Mouse (Mus musculus): ENCODE measurements around the gene Pdgfc. TPM values are rescaled to one million over a fixed set of nuclear protein-coding genes. Genes with fewer than 3 reads are reported as not detected.

Pdgfc gene
- polyA plus RNA-seq, 1 experiment from 2014 or later = 7.7 TPM

GRCm38 (mm10) chr3:81054074-81054473 lies 17.9 kb downstream of the Pdgfc start:
- DNase-seq (ENCODE audit: low spot score) = no peak
- H3K4me1 ChIP-seq = peaks cover 25% of the 10 kb centered on the region
- H3K9me3 ChIP-seq (replicated peaks) = no peaks in the 10 kb centered on the region
- no peak overlapping the region for H3K27ac ChIP-seq (replicated peaks)
- no peak overlapping the region for H3K4me3 ChIP-seq
- H3K27me3 ChIP-seq (ENCODE audit: low read depth, poor library complexity, severe bottlenecking) = no peaks in the 10 kb centered on the region
- H3K36me3 ChIP-seq = no peaks in the 10 kb centered on the region

GRCm38 (mm10) chr3:81057719-81058118 lies 21.5 kb downstream of the Pdgfc start:
- DNase-seq (ENCODE audit: low spot score) = no peak
- Histone ChIP-seq H3K27me3 (ENCODE audit: low read depth, poor library complexity, severe bottlenecking) (no peaks in the 10 kb centered on the region), H3K4me3 (no peak overlapping the region), H3K9me3 (replicated peaks) (no peaks in the 10 kb centered on the region), H3K27ac (replicated peaks) (peak overlapping the region; percentile 57; the same call in 1 of the 2 replicates), H3K4me1 (peaks cover 18% of the 10 kb centered on the region), H3K36me3 (no peaks in the 10 kb centered on the region)
- WGBS = 68% methylated on average over 1 of the region's 1 CpGs

- no peaks in the 10 kb centered on the region for H3K36me3 ChIP-seq
- H3K4me1 ChIP-seq = peaks cover 13% of the 10 kb centered on the region
- no peak overlapping the region for H3K4me3 ChIP-seq
- no peaks in the 10 kb centered on the region for H3K27me3 ChIP-seq (ENCODE audit: low read depth, poor library complexity, severe bottlenecking)
- H3K27ac ChIP-seq (replicated peaks) = peak overlapping the region; percentile 57; the same call in 1 of the 2 replicates
- DNase-seq (ENCODE audit: low spot score) = no peak
- H3K9me3 ChIP-seq (replicated peaks) = no peaks in the 10 kb centered on the region
- 60% methylated on average over 4 of the region's 4 CpGs for WGBS
These were observed 22.4 kb downstream of the Pdgfc start for GRCm38 (mm10) chr3:81058527-81059031.

GRCm38 (mm10) chr3:81068550-81068949 lies 32.3 kb downstream of the Pdgfc start:
- H3K4me1 ChIP-seq = peaks cover 7% of the 10 kb centered on the region; the same call in 1 of the 2 replicates
- no peaks in the 10 kb centered on the region for H3K27me3 ChIP-seq (ENCODE audit: low read depth, poor library complexity, severe bottlenecking)
- H3K36me3 ChIP-seq = no peaks in the 10 kb centered on the region
- no peak for DNase-seq (ENCODE audit: low spot score)
- 51% methylated on average over 2 of the region's 2 CpGs for WGBS
- no peak overlapping the region for H3K27ac ChIP-seq (replicated peaks)
- no peak overlapping the region for H3K4me3 ChIP-seq
- H3K9me3 ChIP-seq (replicated peaks) = no peaks in the 10 kb centered on the region

- Histone ChIP-seq H3K4me1 (peaks cover 21% of the 10 kb centered on the region), H3K36me3 (no peaks in the 10 kb centered on the region)
These were observed 64.9 kb downstream of the Pdgfc start for GRCm38 (mm10) chr3:81101136-81101535.

GRCm38 (mm10) chr3:81102158-81102876 lies 66.1 kb downstream of the Pdgfc start:
- Histone ChIP-seq H3K9me3 (replicated peaks) (no peaks in the 10 kb centered on the region), H3K4me1 (peaks cover 21% of the 10 kb centered on the region), H3K27ac (replicated peaks) (0 out of 2 replicates have a peak overlapping the region, but pooled peaks have one; percentile 2), H3K36me3 (no peaks in the 10 kb centered on the region), H3K27me3 (ENCODE audit: low read depth, poor library complexity, severe bottlenecking) (no peaks in the 10 kb centered on the region), H3K4me3 (no peak overlapping the region)
- DNase-seq (ENCODE audit: low spot score) = peak; percentile 20
- WGBS = 47% methylated on average over 3 of the region's 3 CpGs

More at GRCm38 (mm10) chr3:81101136-81101535, 64.9 kb downstream of the Pdgfc start:
- no peaks in the 10 kb centered on the region for H3K9me3 ChIP-seq (replicated peaks)
- no peak overlapping the region for H3K27ac ChIP-seq (replicated peaks)
- no peak overlapping the region for H3K4me3 ChIP-seq
- DNase-seq (ENCODE audit: low spot score) = no peak
- WGBS = 85% methylated on average over 1 of the region's 1 CpGs
- H3K27me3 ChIP-seq (ENCODE audit: low read depth, poor library complexity, severe bottlenecking) = no peaks in the 10 kb centered on the region

GRCm38 (mm10) chr3:81102877-81103420 lies 66.7 kb downstream of the Pdgfc start:
- Histone ChIP-seq H3K9me3 (replicated peaks) (no peaks in the 10 kb centered on the region), H3K36me3 (no peaks in the 10 kb centered on the region), H3K4me3 (no peak overlapping the region), H3K27me3 (ENCODE audit: low read depth, poor library complexity, severe bottlenecking) (no peaks in the 10 kb centered on the region), H3K4me1 (peaks cover 21% of the 10 kb centered on the region), H3K27ac (replicated peaks) (no peak overlapping the region)
- WGBS = 70% methylated on average over 5 of the region's 5 CpGs
- DNase-seq (ENCODE audit: low spot score) = no peak

GRCm38 (mm10) chr3:81107515-81107914 lies 71.3 kb downstream of the Pdgfc start:
- no peaks in the 10 kb centered on the region for H3K9me3 ChIP-seq (replicated peaks)
- DNase-seq (ENCODE audit: low spot score) = no peak
- no peak overlapping the region for H3K4me3 ChIP-seq
- no peak overlapping the region for H3K27ac ChIP-seq (replicated peaks)
- no peaks in the 10 kb centered on the region for H3K36me3 ChIP-seq
- WGBS = 67% methylated on average over 1 of the region's 1 CpGs
- H3K4me1 ChIP-seq = peaks cover 8% of the 10 kb centered on the region
- H3K27me3 ChIP-seq (ENCODE audit: low read depth, poor library complexity, severe bottlenecking) = no peaks in the 10 kb centered on the region

GRCm38 (mm10) chr3:81110968-81111367 lies 74.8 kb downstream of the Pdgfc start:
- Histone ChIP-seq H3K36me3 (no peaks in the 10 kb centered on the region), H3K4me3 (no peak overlapping the region), H3K27ac (replicated peaks) (no peak overlapping the region), H3K9me3 (replicated peaks) (no peaks in the 10 kb centered on the region), H3K4me1 (no peaks in the 10 kb centered on the region), H3K27me3 (ENCODE audit: low read depth, poor library complexity, severe bottlenecking) (no peaks in the 10 kb centered on the region)
- DNase-seq (ENCODE audit: low spot score) = no peak
- 93% methylated on average over 1 of the region's 1 CpGs for WGBS

GRCm38 (mm10) chr3:81112892-81113291 lies 76.7 kb downstream of the Pdgfc start:
- Histone ChIP-seq H3K27me3 (ENCODE audit: low read depth, poor library complexity, severe bottlenecking) (no peaks in the 10 kb centered on the region), H3K27ac (replicated peaks) (no peak overlapping the region), H3K9me3 (replicated peaks) (no peaks in the 10 kb centered on the region), H3K36me3 (no peaks in the 10 kb centered on the region), H3K4me1 (no peaks in the 10 kb centered on the region), H3K4me3 (no peak overlapping the region)
- no peak for DNase-seq (ENCODE audit: low spot score)
- 92% methylated on average over 3 of the region's 3 CpGs for WGBS

- 87% methylated on average over 1 of the region's 1 CpGs for WGBS
- Histone ChIP-seq H3K4me1 (peaks cover 4% of the 10 kb centered on the region; the same call in 1 of the 2 replicates), H3K4me3 (no peak overlapping the region), H3K9me3 (replicated peaks) (no peaks in the 10 kb centered on the region), H3K27me3 (ENCODE audit: low read depth, poor library complexity, severe bottlenecking) (no peaks in the 10 kb centered on the region), H3K27ac (replicated peaks) (no peak overlapping the region), H3K36me3 (no peaks in the 10 kb centered on the region)
- DNase-seq (ENCODE audit: low spot score) = no peak
These were observed 84.4 kb downstream of the Pdgfc start for GRCm38 (mm10) chr3:81120664-81121063.

GRCm38 (mm10) chr3:81121731-81122130 lies 85.5 kb downstream of the Pdgfc start:
- Histone ChIP-seq H3K27ac (replicated peaks) (no peak overlapping the region), H3K4me3 (no peak overlapping the region), H3K27me3 (ENCODE audit: low read depth, poor library complexity, severe bottlenecking) (no peaks in the 10 kb centered on the region), H3K4me1 (peaks cover 8% of the 10 kb centered on the region), H3K9me3 (replicated peaks) (no peaks in the 10 kb centered on the region), H3K36me3 (no peaks in the 10 kb centered on the region)
- 74% methylated on average over 1 of the region's 1 CpGs for WGBS
- DNase-seq (ENCODE audit: low spot score) = no peak

- WGBS = 76% methylated on average over 3 of the region's 3 CpGs
- no peaks in the 10 kb centered on the region for H3K36me3 ChIP-seq
- peaks cover 12% of the 10 kb centered on the region for H3K4me1 ChIP-seq
- no peak overlapping the region for H3K27ac ChIP-seq (replicated peaks)
- no peaks in the 10 kb centered on the region for H3K27me3 ChIP-seq (ENCODE audit: low read depth, poor library complexity, severe bottlenecking)
- DNase-seq (ENCODE audit: low spot score) = no peak
- no peak overlapping the region for H3K4me3 ChIP-seq
- H3K9me3 ChIP-seq (replicated peaks) = no peaks in the 10 kb centered on the region
These were observed 87.2 kb downstream of the Pdgfc start for GRCm38 (mm10) chr3:81123461-81123860.
